In genomic region chr11:12521286-12521685, GRCm38 (mm10) we compare ENCODE assay signal across 16 mouse cellular contexts. TPM values are rescaled to one million over a fixed set of nuclear protein-coding genes. Genes with fewer than 3 reads are reported as not detected.
DNase-seq lines count a peak whose midpoint lies in the region; ATAC-seq and TF ChIP-seq lines count a peak whose summit lies in the region.
"Had no signal": no experiment of that assay in that cellular context is flagged by ENCODE, and none has a peak within 500 bp of the region (broad histone marks: within the 10 kb centered on the region; RNA-seq: fewer than 3 reads in every experiment).

No protein-coding gene starts in this region.

- H3K4me3 ChIP-seq in left cerebral cortex, adult 2 months: no peak overlapping the region
- H3K4me3 ChIP-seq in embryonic facial prominence, embryonic 14.5 days (ENCODE audit: low read depth, low read length): no peak overlapping the region
- H3K4me3 ChIP-seq: heart, embryonic 15.5 days; liver, embryonic 13.5 days; myocyte had no signal

- H3K4me2 ChIP-seq in embryonic facial prominence, embryonic 14.5 days (ENCODE audit: low read depth, low read length): no peak overlapping the region
- H3K4me2 ChIP-seq: heart, embryonic 15.5 days; liver, embryonic 13.5 days had no signal

- no peaks in the 10 kb centered on the region; the same call in 1 of the 2 replicates for H3K27me3 ChIP-seq in embryonic facial prominence, embryonic 14.5 days (replicated peaks; ENCODE audit: control insufficient read depth, insufficient read depth, low read length)
- H3K27me3 ChIP-seq: heart, embryonic 15.5 days; liver, embryonic 13.5 days; Patski had no signal

- ATAC-seq in embryonic facial prominence, embryonic 14.5 days (ENCODE audit: low read depth): peak; percentile 78; the same call in 1 of the 2 replicates
- ATAC-seq: Patski had no signal

- H3K9me3 ChIP-seq in embryonic facial prominence, embryonic 14.5 days (ENCODE audit: control insufficient read depth, low read length): no peaks in the 10 kb centered on the region
- H3K9me3 ChIP-seq: heart, embryonic 15.5 days; liver, embryonic 13.5 days had no signal

- H3K27ac ChIP-seq in left cerebral cortex, adult 2 months: no peak overlapping the region
- H3K27ac ChIP-seq in embryonic facial prominence, embryonic 14.5 days (replicated peaks; ENCODE audit: low read depth, low read length): no peak overlapping the region; the same call in 1 of the 2 replicates
- H3K27ac ChIP-seq: heart, embryonic 15.5 days; liver, embryonic 13.5 days had no signal

- peak; percentile 65 for DNase-seq in heart, adult 11 months
- no peak for DNase-seq in heart, postnatal 25 days (ENCODE audit: low spot score)
- peak; percentile 23 to 26 for DNase-seq in left cerebral cortex, adult 2 months (ENCODE audit: extremely low spot score in 1 of 2, low spot score in 2 of 2)
- no peak for DNase-seq in left cerebral cortex, postnatal 36 days (ENCODE audit: low spot score in 2 of 2)
- DNase-seq in embryonic facial prominence, embryonic 14.5 days (ENCODE audit: low spot score): peak; percentile 77
- peak; percentile 29 to 37 for DNase-seq in right cerebral cortex, adult 2 months (ENCODE audit: low spot score in 2 of 2)
- no peak for DNase-seq in liver
- DNase-seq: adrenal gland, postnatal 14 days; cerebellum, adult 2 months; gastrocnemius, postnatal 36 days; liver, embryonic 13.5 days; lung, postnatal 4 days; thymus, postnatal 4 days had no signal

- H3K9ac ChIP-seq in embryonic facial prominence, embryonic 14.5 days (ENCODE audit: low read depth, low read length): no peak overlapping the region
- H3K9ac ChIP-seq: heart, embryonic 15.5 days; liver, embryonic 13.5 days had no signal

- WGBS in embryonic facial prominence, embryonic 14.5 days: 30% methylated on average over 3 of the region's 3 CpGs

- peaks cover 10% of the 10 kb centered on the region for H3K4me1 ChIP-seq in embryonic facial prominence, embryonic 14.5 days (ENCODE audit: control insufficient read depth, insufficient read depth, low read length)
- H3K4me1 ChIP-seq: heart, embryonic 15.5 days; liver, embryonic 13.5 days had no signal

- no peaks in the 10 kb centered on the region for H3K36me3 ChIP-seq in embryonic facial prominence, embryonic 14.5 days (ENCODE audit: control insufficient read depth, insufficient read depth, low read length)
- H3K36me3 ChIP-seq: heart, embryonic 15.5 days; liver, embryonic 13.5 days had no signal

- TF ChIP-seq CTCF in left cerebral cortex, adult 2 months (IDR thresholded peaks at IDR 0.05): no peak

- intact Hi-C loops in heart, postnatal 25 days (cut with DNase I): no loop called here
- intact Hi-C loops in left cerebral cortex, adult 2 months (cut with DNase I): no loop called here
- intact Hi-C loops in left cerebral cortex, postnatal 36 days (cut with DNase I): no loop called here

RNA-seq across cellular contexts. Expression of gene Cobl, which starts 56.5 kb away (rescaled TPM):
- total RNA-seq in heart, postnatal 25 days (2021): 10 to 100 TPM; 17.4 to 21.9 TPM
- total RNA-seq in left cerebral cortex, adult 2 months (2021): 100 to 1,000 TPM; 130 to 137 TPM
- 100 to 1,000 TPM; 104 to 125 TPM for total RNA-seq in left cerebral cortex, postnatal 36 days (2021)
- 54.6 and 62.0 TPM in 2 replicates for polyA plus RNA-seq in embryonic facial prominence, embryonic 14.5 days (2014; fragmentation: Nextera tagmentation; extraction: Ambion mirVana)

Comparison
In these comparisons a context has a peak if more than half of its experiments do, and no peak if none do; other contexts are left out.
1. DNase-seq: peak in heart, adult 11 months (single experiment), left cerebral cortex, adult 2 months (2 of 2), embryonic facial prominence, embryonic 14.5 days (single experiment) and right cerebral cortex, adult 2 months (2 of 2); none in heart, postnatal 25 days (single experiment), left cerebral cortex, postnatal 36 days (0 of 2) and liver (single experiment).
2. RNA of gene Cobl, which starts 56.5 kb away (total RNA-seq): 130 to 137 TPM in left cerebral cortex, adult 2 months and 104 to 125 TPM in left cerebral cortex, postnatal 36 days; 17.4 to 21.9 TPM in heart, postnatal 25 days; every median in the first group is over 4 times any median in the second.